Mouse (Mus musculus): ENCODE results near the gene Matn1. TPM values are rescaled to one million over a fixed set of nuclear protein-coding genes. Genes with fewer than 3 reads are reported as not detected.

The Matn1 gene
- 0.09 TPM in 1 of 2 replicates, not detected in the other for polyA plus RNA-seq (2015; fragmentation: Nextera tagmentation; extraction: Ambion mirVana)

DNA sequence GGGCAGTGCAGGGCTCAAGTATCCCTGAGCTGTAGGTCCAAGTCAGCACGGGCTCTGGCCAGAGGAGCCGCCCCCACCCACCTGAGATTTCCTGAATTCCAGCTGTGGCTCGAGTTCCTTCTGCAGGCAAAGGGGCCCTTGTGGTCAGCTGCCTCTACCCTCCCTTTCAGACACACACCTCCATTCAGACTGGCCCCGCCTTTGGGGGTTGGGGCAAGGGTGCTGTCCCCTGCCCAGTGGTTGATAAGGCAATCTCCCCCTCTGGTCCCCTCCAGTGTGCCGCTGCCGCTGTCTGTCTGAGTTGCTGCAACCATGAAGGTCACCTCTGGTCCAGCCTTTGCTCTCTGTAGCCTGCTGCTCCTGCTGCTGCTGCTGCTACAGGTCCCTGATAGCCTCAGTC, at the start of gene Matn1:
TSS of gene Matn1 (plus strand) at position 274 of the 400 bp plus-strand sequence.
- Histone ChIP-seq H3K27me3 (replicated peaks) (peaks cover 43% of the 10 kb centered on the region), H3K4me1 (0 out of 2 replicates have a peak, but pooled peaks cover 3% of the 10 kb centered on the region), H3K4me2 (no peak within 1 kb of the TSS), H3K27ac (replicated peaks) (no peak within 1 kb of the TSS), H3K36me3 (no peaks in the 10 kb centered on the region), H3K9me3 (no peaks in the 10 kb centered on the region), H3K4me3 (no peak within 1 kb of the TSS), H3K9ac (no peak within 1 kb of the TSS)
- ATAC-seq (ENCODE audit: extremely low read depth, insufficient number of reproducible peaks, low FRiP score, low TSS enrichment): no peak
- WGBS: 21% methylated on average over 6 of the region's 6 CpGs

DNA sequence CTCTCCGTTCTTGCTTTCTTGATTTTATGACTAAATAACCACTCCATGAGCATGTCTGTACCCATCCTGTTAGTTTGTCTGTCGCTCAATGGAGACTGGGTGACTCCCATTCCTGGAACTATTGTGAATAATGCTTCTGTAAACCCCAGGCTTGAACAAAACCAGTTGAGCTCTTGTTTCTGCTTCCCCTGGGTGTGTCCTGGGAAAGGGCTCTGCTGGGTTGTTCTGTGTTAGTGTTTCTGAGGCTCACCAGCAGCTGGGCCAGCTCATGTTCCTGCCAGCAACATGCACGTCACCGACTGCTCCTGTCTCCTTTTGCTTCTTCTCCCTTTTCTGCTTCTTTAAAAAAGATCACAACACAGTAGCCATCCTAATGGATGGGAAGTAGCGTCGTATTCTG, 48.5 kb upstream of the Matn1 start:
- Histone ChIP-seq H3K4me2 (no peak overlapping the region), H3K4me1 (peaks cover 14% of the 10 kb centered on the region), H3K27ac (replicated peaks) (no peak overlapping the region), H3K4me3 (no peak overlapping the region), H3K9ac (no peak overlapping the region), H3K27me3 (replicated peaks) (no peaks in the 10 kb centered on the region; the same call in 1 of the 2 replicates), H3K9me3 (no peaks in the 10 kb centered on the region), H3K36me3 (no peaks in the 10 kb centered on the region)
- no peak for ATAC-seq (ENCODE audit: extremely low read depth, insufficient number of reproducible peaks, low FRiP score, low TSS enrichment)
- WGBS: 75% methylated on average over 6 of the region's 6 CpGs

DNA sequence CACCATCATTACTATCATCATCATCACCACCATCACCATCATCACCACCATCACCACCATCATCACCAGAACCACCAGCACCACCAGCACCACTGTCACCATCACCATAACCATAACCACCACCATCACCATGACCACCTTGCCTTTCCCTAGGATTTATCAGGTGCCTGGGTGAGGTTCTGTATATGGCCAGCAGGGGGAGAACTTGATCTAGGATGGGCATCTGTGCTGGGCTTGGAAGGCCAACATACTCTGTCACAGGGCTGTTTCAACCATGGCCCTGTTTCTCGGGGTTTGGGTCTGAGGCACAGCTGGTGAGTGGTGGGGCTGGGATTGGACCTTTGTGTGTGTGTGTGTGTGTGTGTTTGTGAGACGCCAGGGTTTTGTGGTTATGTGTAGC, 47.8 kb upstream of the Matn1 start:
- H3K27me3 ChIP-seq (replicated peaks): no peaks in the 10 kb centered on the region; the same call in 1 of the 2 replicates
- H3K27ac ChIP-seq (replicated peaks): no peak overlapping the region
- no peak overlapping the region for H3K4me3 ChIP-seq
- no peaks in the 10 kb centered on the region for H3K9me3 ChIP-seq
- 70% methylated on average over 2 of the region's 2 CpGs for WGBS
- no peak for ATAC-seq (ENCODE audit: extremely low read depth, insufficient number of reproducible peaks, low FRiP score, low TSS enrichment)
- no peaks in the 10 kb centered on the region for H3K36me3 ChIP-seq
- H3K4me1 ChIP-seq: peaks cover 14% of the 10 kb centered on the region
- no peak overlapping the region for H3K9ac ChIP-seq
- no peak overlapping the region for H3K4me2 ChIP-seq

DNA sequence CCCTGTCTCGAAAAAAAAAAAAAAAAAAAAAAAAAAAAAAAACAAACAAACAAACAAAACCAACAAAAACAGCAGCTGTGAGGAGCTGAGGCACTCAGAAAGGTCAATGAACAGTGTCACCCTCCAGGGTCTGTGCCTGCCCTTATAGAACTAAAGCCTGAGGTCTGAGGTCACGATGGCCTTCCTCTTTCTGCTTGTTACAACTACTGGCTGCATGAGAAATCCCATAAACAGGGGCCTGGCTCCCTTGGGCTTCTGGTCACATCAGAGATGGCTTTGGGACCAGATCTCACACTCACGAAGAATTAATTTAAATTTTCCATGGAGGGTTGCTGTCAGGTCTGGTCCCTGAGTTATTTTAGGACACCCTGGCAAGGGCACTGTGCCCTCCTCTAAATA, 44.8 kb upstream of the Matn1 start:
- 61% methylated on average over 2 of the region's 3 CpGs for WGBS
- Histone ChIP-seq H3K4me2 (no peak overlapping the region), H3K27me3 (replicated peaks) (no peaks in the 10 kb centered on the region), H3K4me3 (no peak overlapping the region), H3K27ac (replicated peaks) (0 out of 2 replicates have a peak overlapping the region, but pooled peaks have one; percentile 26), H3K9me3 (no peaks in the 10 kb centered on the region), H3K9ac (no peak overlapping the region), H3K36me3 (no peaks in the 10 kb centered on the region), H3K4me1 (peaks cover 21% of the 10 kb centered on the region)
- ATAC-seq (ENCODE audit: extremely low read depth, insufficient number of reproducible peaks, low FRiP score, low TSS enrichment): no peak

DNA sequence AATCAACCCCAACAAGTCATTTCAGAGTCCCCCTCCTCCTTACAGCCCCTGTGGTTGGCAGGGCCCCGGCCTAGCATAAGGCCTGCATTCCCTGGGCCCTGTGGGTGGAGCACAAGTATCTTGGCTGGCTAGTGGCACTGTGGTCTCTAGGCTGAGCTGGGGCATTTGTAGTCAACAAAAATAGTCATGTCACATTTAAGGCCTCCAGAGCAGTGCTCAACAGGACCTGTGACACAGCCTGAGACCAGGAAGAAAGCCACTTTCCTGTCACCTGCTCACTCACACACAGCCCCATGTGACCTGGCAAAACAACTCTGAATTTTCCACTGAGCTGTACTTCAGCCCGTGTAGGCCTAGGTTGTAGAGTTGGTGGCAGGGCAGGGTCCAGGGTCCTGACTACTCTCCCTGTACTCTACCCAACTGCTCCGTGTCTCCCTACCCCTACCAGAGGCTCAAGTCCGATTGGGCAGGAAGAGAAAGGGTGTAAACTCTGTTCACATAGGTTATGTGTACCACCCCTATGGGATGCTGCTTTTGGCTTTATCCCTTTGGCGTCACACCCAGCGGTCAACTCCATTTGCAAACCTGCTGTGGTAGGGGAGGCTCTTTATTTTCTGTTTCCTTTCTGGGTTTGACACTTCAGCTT, 44.3 kb upstream of the Matn1 start:
- no peak overlapping the region for H3K4me3 ChIP-seq
- no peaks in the 10 kb centered on the region for H3K27me3 ChIP-seq (replicated peaks)
- no peak overlapping the region for H3K4me2 ChIP-seq
- no peak overlapping the region for H3K9ac ChIP-seq
- peaks cover 26% of the 10 kb centered on the region for H3K4me1 ChIP-seq
- no peak for ATAC-seq (ENCODE audit: extremely low read depth, insufficient number of reproducible peaks, low FRiP score, low TSS enrichment)
- WGBS: 73% methylated on average over 6 of the region's 6 CpGs
- H3K27ac ChIP-seq (replicated peaks): 0 out of 2 replicates have a peak overlapping the region, but pooled peaks have one; percentile 26
- no peaks in the 10 kb centered on the region for H3K9me3 ChIP-seq
- H3K36me3 ChIP-seq: no peaks in the 10 kb centered on the region

DNA sequence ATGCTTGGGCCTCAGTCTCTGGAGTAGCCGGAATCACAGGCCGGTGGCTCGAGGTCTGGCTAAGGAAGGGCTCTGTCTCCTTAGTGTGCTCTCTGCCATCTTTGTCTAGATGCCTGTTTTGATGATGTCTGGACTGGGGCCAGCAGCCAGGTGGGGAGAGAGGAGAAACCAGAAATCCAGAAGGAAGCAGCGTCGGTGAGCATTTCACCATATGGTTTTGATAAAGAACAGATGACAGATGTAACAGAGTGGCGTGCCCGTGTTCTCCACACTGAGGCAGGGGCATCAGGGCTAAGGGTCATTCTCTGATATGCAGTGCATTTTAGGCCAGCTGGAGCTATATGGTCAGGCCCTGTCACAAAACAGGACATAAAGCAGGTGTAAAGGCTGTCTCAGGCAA, 43.4 kb upstream of the Matn1 start:
- no peak overlapping the region for H3K4me3 ChIP-seq
- no peak overlapping the region for H3K4me2 ChIP-seq
- H3K9ac ChIP-seq: no peak overlapping the region
- no peaks in the 10 kb centered on the region for H3K36me3 ChIP-seq
- no peaks in the 10 kb centered on the region for H3K9me3 ChIP-seq
- no peaks in the 10 kb centered on the region for H3K27me3 ChIP-seq (replicated peaks)
- H3K27ac ChIP-seq (replicated peaks): no peak overlapping the region
- H3K4me1 ChIP-seq: peaks cover 35% of the 10 kb centered on the region
- 61% methylated on average over 7 of the region's 7 CpGs for WGBS
- no peak for ATAC-seq (ENCODE audit: extremely low read depth, insufficient number of reproducible peaks, low FRiP score, low TSS enrichment)

DNA sequence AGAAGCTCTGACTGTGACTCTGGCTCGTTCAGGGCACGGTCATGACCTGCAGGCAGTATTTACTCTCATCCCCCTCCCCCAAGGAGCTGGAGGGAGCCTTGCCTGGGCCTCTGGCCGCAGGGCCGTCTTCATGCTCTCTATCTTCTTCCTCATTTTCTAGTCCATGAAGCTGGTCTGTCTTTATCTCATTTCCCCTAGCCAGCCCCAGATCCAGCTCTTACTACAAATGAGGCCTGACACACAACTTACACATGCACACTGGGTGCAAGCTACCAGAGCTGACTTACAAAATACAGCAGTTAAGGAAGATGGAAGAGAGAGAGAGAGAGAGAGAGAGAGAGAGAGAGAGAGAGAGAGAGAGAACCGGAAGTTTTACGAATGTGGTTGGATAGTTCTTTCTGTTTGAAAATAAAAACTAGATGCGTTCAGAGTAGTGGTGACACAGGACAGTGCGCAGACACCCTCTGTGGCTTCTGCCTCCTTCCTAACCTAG, 41.9 kb upstream of the Matn1 start:
- peaks cover 43% of the 10 kb centered on the region for H3K4me1 ChIP-seq
- WGBS: 43% methylated on average over 8 of the region's 8 CpGs
- H3K4me3 ChIP-seq: no peak overlapping the region
- H3K9ac ChIP-seq: no peak overlapping the region
- H3K4me2 ChIP-seq: no peak overlapping the region
- ATAC-seq (ENCODE audit: extremely low read depth, insufficient number of reproducible peaks, low FRiP score, low TSS enrichment): no peak
- H3K9me3 ChIP-seq: no peaks in the 10 kb centered on the region
- no peaks in the 10 kb centered on the region for H3K36me3 ChIP-seq
- H3K27me3 ChIP-seq (replicated peaks): no peaks in the 10 kb centered on the region
- no peak overlapping the region for H3K27ac ChIP-seq (replicated peaks)

DNA sequence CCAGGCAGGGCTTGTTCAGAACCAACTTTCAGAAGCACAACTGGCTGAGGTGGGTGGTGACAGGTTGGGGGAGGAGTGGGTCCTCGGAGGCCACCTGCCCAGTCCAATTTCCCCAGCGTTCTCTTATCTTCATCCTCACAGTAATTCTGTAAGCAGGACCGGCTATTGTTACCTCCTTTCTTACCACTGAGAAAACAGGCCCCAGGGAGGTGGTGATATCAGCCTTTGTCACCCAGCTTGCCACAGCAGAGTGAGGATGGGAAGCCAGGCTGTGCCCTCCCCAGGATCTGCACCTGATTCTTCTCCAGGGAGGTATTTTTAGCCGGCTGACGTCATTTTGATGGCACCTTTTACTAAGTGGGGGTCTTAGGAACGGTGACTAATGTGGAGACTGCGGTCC, 39.2 kb upstream of the Matn1 start:
- no peaks in the 10 kb centered on the region for H3K27me3 ChIP-seq (replicated peaks)
- 39% methylated on average over 7 of the region's 7 CpGs for WGBS
- peaks cover 47% of the 10 kb centered on the region for H3K4me1 ChIP-seq

DNA sequence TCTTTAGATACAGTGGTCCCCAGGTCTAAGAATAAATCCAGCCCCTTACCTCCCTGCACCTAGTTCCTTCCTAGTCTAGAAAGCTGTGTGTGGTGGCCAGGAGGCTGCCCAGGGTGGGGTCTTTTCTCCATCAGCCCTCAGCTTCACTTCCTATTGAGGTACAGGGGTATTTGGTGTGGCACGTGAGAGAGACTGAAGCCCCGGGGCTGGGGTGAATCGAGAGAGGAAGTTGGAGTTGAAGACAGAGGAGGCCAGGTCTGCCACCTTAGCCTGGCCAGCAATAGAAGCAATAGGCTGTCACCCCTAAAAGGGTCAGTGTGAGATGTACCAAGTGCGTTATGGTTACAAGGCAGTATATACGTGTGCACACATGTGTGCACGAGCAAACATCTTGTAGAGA, 38.3 kb upstream of the Matn1 start:
- no peaks in the 10 kb centered on the region for H3K9me3 ChIP-seq
- no peak overlapping the region for H3K4me2 ChIP-seq
- H3K4me3 ChIP-seq: no peak overlapping the region
- H3K4me1 ChIP-seq: peaks cover 52% of the 10 kb centered on the region
- WGBS: 78% methylated on average over 6 of the region's 6 CpGs
- H3K36me3 ChIP-seq: no peaks in the 10 kb centered on the region
- no peak for ATAC-seq (ENCODE audit: extremely low read depth, insufficient number of reproducible peaks, low FRiP score, low TSS enrichment)
- no peak overlapping the region for H3K9ac ChIP-seq
- peak overlapping the region; percentile 39 for H3K27ac ChIP-seq (replicated peaks)
- H3K27me3 ChIP-seq (replicated peaks): no peaks in the 10 kb centered on the region

More for the DNA sequence above, 39.2 kb upstream of the Matn1 start:
- H3K4me3 ChIP-seq: no peak overlapping the region
- no peaks in the 10 kb centered on the region for H3K9me3 ChIP-seq
- H3K4me2 ChIP-seq: no peak overlapping the region
- no peaks in the 10 kb centered on the region for H3K36me3 ChIP-seq
- ATAC-seq (ENCODE audit: extremely low read depth, insufficient number of reproducible peaks, low FRiP score, low TSS enrichment): no peak
- H3K9ac ChIP-seq: no peak overlapping the region
- H3K27ac ChIP-seq (replicated peaks): no peak overlapping the region

DNA sequence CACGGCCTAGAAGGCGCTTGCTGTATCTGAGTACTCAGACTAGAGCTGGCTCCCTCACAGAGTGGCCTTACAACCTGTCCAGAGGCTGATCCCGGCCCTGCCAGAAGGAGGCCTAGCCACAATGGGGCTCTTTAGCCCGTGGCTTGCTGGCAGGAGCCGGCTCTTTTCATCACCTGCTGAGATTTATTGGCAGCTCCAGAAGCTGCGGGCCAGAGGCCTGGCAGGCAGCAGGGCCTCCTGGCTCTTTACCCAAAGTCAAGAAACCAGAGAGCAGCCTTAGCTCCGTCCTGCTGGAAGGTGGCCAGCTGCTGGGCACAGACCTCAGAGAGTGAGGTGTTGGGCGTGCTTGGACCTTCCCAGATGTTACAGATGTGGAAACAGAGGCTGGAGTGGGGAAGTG, 37.9 kb upstream of the Matn1 start:
- 0 out of 2 replicates have a peak, but pooled peaks have one; percentile 9 for ATAC-seq (ENCODE audit: extremely low read depth, insufficient number of reproducible peaks, low FRiP score, low TSS enrichment)
- H3K27me3 ChIP-seq (replicated peaks): no peaks in the 10 kb centered on the region
- WGBS: 38% methylated on average over 8 of the region's 8 CpGs
- H3K4me2 ChIP-seq: no peak overlapping the region
- no peaks in the 10 kb centered on the region for H3K9me3 ChIP-seq
- no peaks in the 10 kb centered on the region for H3K36me3 ChIP-seq
- no peak overlapping the region for H3K4me3 ChIP-seq
- no peak overlapping the region for H3K9ac ChIP-seq
- peak overlapping the region; percentile 39 for H3K27ac ChIP-seq (replicated peaks)
- H3K4me1 ChIP-seq: peaks cover 56% of the 10 kb centered on the region

DNA sequence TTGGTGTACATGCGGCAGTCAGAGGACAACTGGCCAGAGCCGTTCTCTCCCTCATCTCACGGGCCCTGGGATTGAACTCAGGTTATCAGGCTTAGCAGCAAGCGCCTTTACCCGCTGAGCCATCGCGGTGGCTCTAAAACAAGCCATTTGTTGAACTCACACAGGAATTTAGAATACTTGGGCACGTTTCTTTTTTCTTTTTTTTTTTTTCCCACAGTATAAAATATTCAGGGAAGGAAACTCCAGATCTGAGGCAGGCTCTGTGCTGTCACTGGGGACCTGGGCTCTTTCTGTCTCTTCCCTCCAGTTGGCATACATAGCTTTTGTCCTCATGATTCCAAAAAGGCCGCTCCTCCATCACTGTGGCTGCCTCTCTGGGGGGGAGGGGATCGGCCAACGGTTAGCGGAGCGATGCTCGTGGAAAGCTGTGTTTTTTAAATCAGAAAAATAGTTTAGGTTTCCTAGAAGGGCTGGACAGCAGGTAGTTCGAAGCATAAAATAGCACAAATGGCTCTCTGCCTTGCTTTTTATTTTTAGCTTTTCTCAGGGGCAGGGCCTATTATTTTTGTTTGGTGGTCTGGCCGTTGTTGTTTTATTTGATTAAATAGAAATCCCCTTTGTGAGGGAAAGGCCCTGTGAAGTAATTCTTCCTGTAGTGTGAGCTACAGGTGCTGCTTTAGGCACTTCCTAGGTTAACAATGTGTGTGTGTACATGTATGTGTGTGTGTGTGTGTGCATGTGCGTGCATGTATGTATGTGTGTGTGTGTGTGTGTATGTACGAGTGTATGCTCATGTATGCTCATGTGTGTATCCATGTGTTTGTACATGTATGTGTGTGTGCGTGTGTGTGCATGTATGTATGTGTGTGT, 36.8 kb upstream of the Matn1 start:
- Histone ChIP-seq H3K27ac (replicated peaks) (no peak overlapping the region), H3K9me3 (no peaks in the 10 kb centered on the region), H3K4me2 (no peak overlapping the region), H3K4me3 (no peak overlapping the region), H3K4me1 (peaks cover 48% of the 10 kb centered on the region), H3K27me3 (replicated peaks) (no peaks in the 10 kb centered on the region), H3K9ac (no peak overlapping the region), H3K36me3 (no peaks in the 10 kb centered on the region)
- 86% methylated on average over 19 of the region's 19 CpGs for WGBS
- no peak for ATAC-seq (ENCODE audit: extremely low read depth, insufficient number of reproducible peaks, low FRiP score, low TSS enrichment)
